Mouse (Mus musculus) T-cell, adult 66 days (primary cell): ENCODE results near the gene Vmn1r178. TPM values are rescaled to one million over a fixed set of nuclear protein-coding genes. Genes with fewer than 3 reads are reported as not detected.

Experiments
- total RNA-seq, 2 experiments: library from RNA; stranded (reverse); gene quantifications; 3 replicates in 1 of 2; 4 replicates in 1 of 2; pipeline ENCODE4 v1.2.4; 2023

The Vmn1r178 gene
- not detected for total RNA-seq

DNA sequence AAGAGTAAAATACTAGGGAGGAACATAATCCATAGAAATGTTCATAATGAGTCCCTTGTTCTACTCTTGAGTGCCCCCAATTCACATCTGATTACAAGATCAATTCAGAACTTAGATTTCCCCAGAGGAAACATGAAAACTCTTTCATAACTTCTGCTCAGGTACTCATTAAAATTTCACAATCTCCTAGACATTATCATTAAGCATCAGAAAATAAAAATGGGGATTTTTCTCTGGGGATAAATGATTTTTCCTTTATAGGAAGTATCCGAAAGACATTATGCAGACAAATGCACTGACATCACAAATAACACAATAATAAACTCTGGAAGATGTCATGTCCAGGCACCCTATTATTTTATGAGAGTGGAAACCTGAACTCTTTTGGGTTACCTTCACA, at the start of gene Vmn1r178:
Gene Vmn1r178, plus strand, starts transcription at position 301 of the 400 bp plus-strand sequence.

GRCm38 (mm10) chr7:23866349-23866748, 25.5 kb upstream of the Vmn1r178 start, which contains the start of gene Vmn1r177:
Vmn1r177 (minus strand) TSS chr7:23866449.

GRCm38 (mm10) chr7:23926678-23927077, 34.9 kb downstream of the Vmn1r178 start, which contains the start of gene Vmn1r179:
Vmn1r179 (plus strand) TSS chr7:23926978.

Other genes with a start within 250 kb of the Vmn1r178 start
- gene Vmn1r172, start 233.7 kb upstream of the Vmn1r178 start, total RNA-seq: not detected
- gene Vmn1r173, start 191.3 kb upstream of the Vmn1r178 start, total RNA-seq: not detected
- gene Vmn1r174, start 139.7 kb upstream of the Vmn1r178 start, total RNA-seq: not detected
- not detected for gene Vmn1r175, start 81.4 kb upstream of the Vmn1r178 start, total RNA-seq
- not detected for gene Vmn1r176, start 54.6 kb upstream of the Vmn1r178 start, total RNA-seq
- gene Vmn1r177, start 25.6 kb upstream of the Vmn1r178 start, total RNA-seq: not detected
- not detected for gene Vmn1r179, start 35.0 kb downstream of the Vmn1r178 start, total RNA-seq
- not detected for gene Vmn1r180, start 58.6 kb downstream of the Vmn1r178 start, total RNA-seq
- not detected for gene Vmn1r181, start 82.6 kb downstream of the Vmn1r178 start, total RNA-seq
- gene V1rd19, start 109.7 kb downstream of the Vmn1r178 start, total RNA-seq: not detected
- not detected for gene Vmn1r183, start 161.2 kb downstream of the Vmn1r178 start, total RNA-seq
- 10 to 100 TPM; 37.5 to 41.5 TPM for gene Zfp180, start 189.9 kb downstream of the Vmn1r178 start, total RNA-seq
- gene Zfp112, start 220.3 kb downstream of the Vmn1r178 start, total RNA-seq: 1 to 10 TPM; 5.9 to 6.7 TPM
- gene Zfp235, start 242.2 kb downstream of the Vmn1r178 start, total RNA-seq: 10 to 100 TPM; 10.0 to 10.5 TPM